In the genomic region with DNA sequence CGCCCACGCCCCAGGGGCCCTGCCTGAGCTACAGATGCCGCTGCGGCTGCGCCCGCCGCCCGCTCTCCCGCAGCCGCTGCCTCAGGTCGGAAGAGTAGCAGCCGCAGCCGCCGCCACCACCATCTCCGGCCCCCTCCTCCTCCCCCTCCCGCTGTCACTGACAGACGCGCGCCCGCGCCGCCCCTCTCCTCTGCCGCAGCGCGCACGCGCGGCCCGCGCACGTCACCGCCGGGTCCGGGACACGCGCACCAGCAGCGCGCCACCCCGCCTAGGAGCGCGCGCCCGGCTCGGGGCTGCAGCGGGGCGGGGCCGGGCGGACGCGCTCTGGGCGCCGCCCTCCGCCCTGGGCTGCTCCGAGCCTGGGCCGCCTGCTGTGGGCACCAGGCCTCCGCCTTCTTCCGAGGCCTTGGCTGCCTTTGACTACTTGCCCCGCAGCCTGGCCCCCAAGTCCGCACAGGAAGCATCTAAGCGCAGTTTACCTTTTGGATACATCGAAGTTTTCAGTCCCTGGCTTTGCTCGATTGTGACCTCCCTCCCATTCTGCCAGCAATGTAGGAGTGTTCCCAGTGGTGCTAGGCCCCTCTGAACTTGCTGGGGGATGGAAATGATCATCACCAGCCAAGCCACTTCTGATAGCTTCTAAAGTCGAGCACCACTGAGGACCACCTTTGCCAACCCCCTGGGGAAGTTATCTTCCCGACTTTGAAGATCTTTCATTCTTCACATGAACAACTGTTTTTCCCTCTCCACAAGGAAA, we compare ENCODE assay signal across 8 mouse cellular contexts. TPM values are rescaled to one million over a fixed set of nuclear protein-coding genes. Genes with fewer than 3 reads are reported as not detected.
DNase-seq lines count a peak whose midpoint lies in the region; ATAC-seq and TF ChIP-seq lines count a peak whose summit lies in the region.

A gene (minus strand): TSS at position 201 of the 757 bp plus-strand sequence.

- 2% methylated on average over 23 of the region's 64 CpGs for WGBS in hindbrain, postnatal 0 days

- H3K9ac ChIP-seq in hindbrain, postnatal 0 days (replicated peaks; ENCODE audit: low read length) = peak within 1 kb of the TSS; percentile 87

- DNase-seq in gastrocnemius, adult 8-10 months (ENCODE audit: low spot score in 2 of 2) = peak; percentile 85 to 91
- DNase-seq in hindbrain, postnatal 0 days (ENCODE audit: low spot score) = peak; percentile 96
- DNase-seq in left cerebral cortex, adult 8-10 months (ENCODE audit: low spot score in 2 of 2) = peak; percentile 75 to 88
- DNase-seq in right cerebral cortex, adult 2 months (ENCODE audit: low spot score in 2 of 2) = peak; percentile 85 to 90
- peak; percentile 87 for DNase-seq in urinary bladder, postnatal 14 days (ENCODE audit: low spot score)

- peak within 1 kb of the TSS; percentile 84 for H3K4me3 ChIP-seq in hindbrain, postnatal 0 days (ENCODE audit: low read length)

- peaks cover 27% of the 10 kb centered on the region for H3K4me1 ChIP-seq in hindbrain, postnatal 0 days (ENCODE audit: insufficient read depth, low read length)

- H3K27ac ChIP-seq in hindbrain, postnatal 0 days = peak within 1 kb of the TSS; percentile 87

- TF ChIP-seq CTCF in hindbrain, postnatal 0 days (IDR thresholded peaks at IDR 0.05; ENCODE audit: low read depth) = no peak

- H3K4me2 ChIP-seq in hindbrain, postnatal 0 days (ENCODE audit: low read depth, low read length) = peak within 1 kb of the TSS; percentile 90

- no peaks in the 10 kb centered on the region for H3K9me3 ChIP-seq in hindbrain, postnatal 0 days (ENCODE audit: low read length)

- ATAC-seq in activated CD4-positive, CD25-positive, alpha-beta regulatory T cell, adult 4 months = peak; percentile 75
- peak; percentile 72 for ATAC-seq in common myeloid progenitor, adult 5-6 weeks (replicated peaks; ENCODE audit: low read depth, poor library complexity, severe bottlenecking)
- ATAC-seq in hindbrain, postnatal 0 days = peak; percentile 92
- peak; percentile 91 for ATAC-seq in megakaryocyte, adult 5-6 weeks (ENCODE audit: poor library complexity, severe bottlenecking)

- no peaks in the 10 kb centered on the region; the same call in 1 of the 2 replicates for H3K27me3 ChIP-seq in hindbrain, postnatal 0 days (ENCODE audit: insufficient read depth, low read length)

- H3K36me3 ChIP-seq in hindbrain, postnatal 0 days (ENCODE audit: insufficient read depth, low read length) = no peaks in the 10 kb centered on the region

RNA-seq across cellular contexts. Expression of the gene that starts here (rescaled TPM):
- polyA plus RNA-seq in activated CD4-positive, CD25-positive, alpha-beta regulatory T cell, adult 4 months (2017; shearing (Covaris generic)) = under 1 TPM; 0.36 to 0.40 TPM
- 7.0 and 11.6 TPM in 2 replicates for total RNA-seq in common myeloid progenitor, adult 5-6 weeks (2017)
- total RNA-seq in gastrocnemius, adult 8-10 months (2022) = 10 to 100 TPM; 39.3 to 50.8 (median 41.4) TPM
- total RNA-seq in hindbrain, postnatal 0 days (2014; rRNA removed) = 27.7 and 31.6 TPM in 2 replicates
- polyA plus RNA-seq in hindbrain, postnatal 0 days (2015; fragmentation: Nextera tagmentation; extraction: Ambion mirVana) = 4.0 and 4.3 TPM in 2 replicates
- 10 to 100 TPM; 65.7 to 71.7 (median 69.8) TPM for total RNA-seq in left cerebral cortex, adult 8-10 months (2022)
- total RNA-seq in megakaryocyte, adult 5-6 weeks (2015) = 2.1 and 3.0 TPM in 2 replicates
- 2.3 and 3.8 TPM in 2 replicates for total RNA-seq in megakaryocyte, adult 5-6 weeks (2017)

Comparison
In these comparisons a context has a peak if more than half of its experiments do, and no peak if none do; other contexts are left out.
1. Peak in every context shown above with its lines: DNase-seq, ATAC-seq, H3K4me3 ChIP-seq and H3K27ac ChIP-seq.
2. Peak in ATAC-seq in activated CD4-positive, CD25-positive, alpha-beta regulatory T cell, adult 4 months; RNA of the gene not detected or under 1 TPM.